Mouse (Mus musculus) neural tube, embryonic 11.5 days (tissue): ENCODE results near the gene Timm10. TPM values are rescaled to one million over a fixed set of nuclear protein-coding genes. Genes with fewer than 3 reads are reported as not detected.

Source experiments
- ATAC-seq: fragments of 200-750 bp; cut with Nextera tagmentation; 2 replicates; pipeline ENCODE4 v1.8.0; 2017; ENCODE audit warnings: moderate number of reproducible peaks, mild to moderate bottlenecking, moderate TSS enrichment, moderate library complexity; ENCODE audit not compliant: insufficient read depth, low FRiP score, low TSS enrichment
- DNase-seq: peaks from one replicate; pipeline ENCODE4 v3.0.0-alpha.2; 2015; ENCODE audit warnings: low spot score
- H3K27ac ChIP-seq: fragments of 300-500 bp; sonication (generic); 2 replicates; pipeline ENCODE4 v1.5.1; 2014; ENCODE audit warnings: low read depth, mild to moderate bottlenecking, low read length
- H3K27me3 ChIP-seq: fragments of 300-500 bp; sonication (generic); 2 replicates; pipeline ENCODE4 v1.6.1; 2014; ENCODE audit warnings: mild to moderate bottlenecking, low read length, mixed read lengths; ENCODE audit not compliant: control insufficient read depth, insufficient read depth
- H3K36me3 ChIP-seq: fragments of 300-500 bp; sonication (generic); 2 replicates; pipeline ENCODE4 v1.6.1; 2014; ENCODE audit warnings: mild to moderate bottlenecking, low read length, moderate library complexity, mixed read lengths; ENCODE audit not compliant: control insufficient read depth, insufficient read depth
- H3K4me1 ChIP-seq: fragments of 300-500 bp; sonication (generic); 2 replicates; pipeline ENCODE4 v1.6.1; 2014; ENCODE audit warnings: low read length, mixed read lengths; ENCODE audit not compliant: control insufficient read depth, insufficient read depth
- H3K4me2 ChIP-seq: fragments of 300-500 bp; sonication (generic); 2 replicates; pipeline ENCODE4 v1.6.1; 2014; ENCODE audit warnings: low read depth, mild to moderate bottlenecking, moderate library complexity
- H3K4me3 ChIP-seq: fragments of 300-500 bp; sonication (generic); 2 replicates; pipeline ENCODE4 v1.5.1; 2014; ENCODE audit warnings: low read depth, low read length
- H3K9ac ChIP-seq: fragments of 300-500 bp; sonication (generic); 2 replicates; pipeline ENCODE4 v1.6.1; 2014; ENCODE audit warnings: mild to moderate bottlenecking, low read length
- H3K9me3 ChIP-seq: fragments of 300-500 bp; sonication (generic); 2 replicates; pipeline ENCODE4 v1.6.1; 2016; ENCODE audit warnings: low read length; ENCODE audit not compliant: control insufficient read depth
- WGBS: fragments of 180-500 bp; shearing (Covaris S2); extraction: QIAGEN DNeasy Blood & Tissue Kit; methylation state at CpG from one replicate; pipeline ENCODE4 v1.1.7; 2014; 5-methylcytosine and 5-hydroxymethylcytosine counted together
- polyA plus RNA-seq: library from polyadenylated mRNA; unstranded; fragments of >200 nt; fragmentation: Nextera tagmentation; extraction: Ambion mirVana; gene quantifications from 2 replicates; pipeline ENCODE4 v1.2.1, GENCODE M21; 2014

Gene Timm10
- polyA plus RNA-seq, 1 experiment from 2014 or later, result 53.3 TPM

DNA sequence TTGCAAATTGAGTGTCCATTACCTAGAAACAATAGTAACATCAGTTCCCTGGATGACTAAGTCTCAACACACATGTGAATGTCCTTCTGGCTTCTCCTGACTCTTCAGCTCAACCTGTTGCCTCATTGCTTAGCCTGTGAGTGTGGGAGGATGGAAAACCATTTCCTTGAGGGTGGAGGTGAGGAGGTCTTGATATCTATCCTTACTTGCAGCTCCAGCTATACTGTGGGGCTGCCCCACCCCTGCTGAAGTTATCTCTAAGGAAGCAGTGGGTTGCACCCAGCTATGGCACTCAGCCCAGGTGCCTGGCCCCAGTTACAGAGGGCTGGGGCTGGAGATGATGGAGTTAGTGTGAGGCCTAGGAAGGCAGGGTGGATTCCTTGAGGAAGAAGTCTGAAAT is 15.1 kb downstream of the Timm10 start:
- Histone ChIP-seq H3K4me1 (peaks cover 3% of the 10 kb centered on the region; the same call in 1 of the 2 replicates), H3K9me3 (no peaks in the 10 kb centered on the region), H3K36me3 (no peaks in the 10 kb centered on the region), H3K4me3 (no peak overlapping the region), H3K9ac (no peak overlapping the region), H3K27me3 (peaks cover 10% of the 10 kb centered on the region), H3K4me2 (peak overlapping the region; percentile 95), H3K27ac (no peak overlapping the region)
- DNase-seq, result no peak
- ATAC-seq, result no peak

DNA sequence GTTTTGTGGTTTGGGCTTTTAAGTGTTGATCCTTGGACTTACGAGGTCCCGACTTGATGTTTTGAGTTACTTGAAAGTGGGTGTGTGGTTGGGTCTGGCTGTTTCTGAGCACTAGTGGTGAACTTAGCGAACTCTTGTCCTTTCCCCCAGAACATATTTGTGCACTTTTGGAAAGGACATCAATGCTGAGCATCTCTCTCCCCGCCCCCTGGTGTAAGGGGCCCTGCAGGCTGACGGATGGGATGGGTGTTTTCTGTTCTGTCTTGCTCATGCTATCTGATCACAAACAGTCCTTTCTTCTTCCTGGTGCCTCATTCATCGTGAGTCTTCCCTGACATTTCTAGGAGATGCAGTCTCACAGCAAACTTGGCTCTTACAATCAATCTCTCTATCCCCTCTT is 16.9 kb downstream of the Timm10 start:
- 92% methylated on average over 6 of the region's 6 CpGs for WGBS
- no peak for ATAC-seq
- H3K27me3 ChIP-seq, result peaks cover 6% of the 10 kb centered on the region

DNA sequence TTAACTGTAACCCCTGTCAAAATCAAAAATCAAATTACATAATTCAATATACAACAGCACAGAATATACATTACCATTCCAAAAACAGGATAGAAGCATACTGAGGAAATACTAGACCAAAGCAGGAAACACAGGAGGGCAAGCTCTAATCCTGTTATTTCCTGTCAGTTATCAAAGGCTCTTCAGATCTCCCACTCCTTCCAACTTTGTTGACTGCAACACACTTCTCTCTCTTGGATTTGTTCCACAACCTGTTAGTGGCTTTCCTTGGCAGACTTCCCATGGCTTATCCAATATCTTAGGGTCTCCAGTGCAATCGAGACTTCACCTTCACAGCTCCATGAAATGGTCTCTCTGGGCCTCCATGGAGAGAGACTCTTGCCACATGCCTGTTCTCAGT is 18.4 kb downstream of the Timm10 start:
- ATAC-seq (no peak), DNase-seq (no peak)
- H3K9ac ChIP-seq, result no peak overlapping the region
- no peak overlapping the region for H3K4me3 ChIP-seq
- no peaks in the 10 kb centered on the region for H3K36me3 ChIP-seq
- no peak overlapping the region for H3K27ac ChIP-seq
- no peaks in the 10 kb centered on the region for H3K9me3 ChIP-seq
- no peak overlapping the region for H3K4me2 ChIP-seq
- H3K4me1 ChIP-seq, result no peaks in the 10 kb centered on the region; the same call in 1 of the 2 replicates
- 82% methylated on average over 1 of the region's 1 CpGs for WGBS
- no peaks in the 10 kb centered on the region for H3K27me3 ChIP-seq

More for the DNA sequence above, 16.9 kb downstream of the Timm10 start:
- H3K9me3 ChIP-seq, result no peaks in the 10 kb centered on the region
- H3K36me3 ChIP-seq, result no peaks in the 10 kb centered on the region
- no peak overlapping the region for H3K27ac ChIP-seq
- no peak overlapping the region for H3K9ac ChIP-seq
- H3K4me1 ChIP-seq, result peaks cover 3% of the 10 kb centered on the region; the same call in 1 of the 2 replicates
- H3K4me2 ChIP-seq, result no peak overlapping the region
- no peak for DNase-seq
- H3K4me3 ChIP-seq, result no peak overlapping the region

DNA sequence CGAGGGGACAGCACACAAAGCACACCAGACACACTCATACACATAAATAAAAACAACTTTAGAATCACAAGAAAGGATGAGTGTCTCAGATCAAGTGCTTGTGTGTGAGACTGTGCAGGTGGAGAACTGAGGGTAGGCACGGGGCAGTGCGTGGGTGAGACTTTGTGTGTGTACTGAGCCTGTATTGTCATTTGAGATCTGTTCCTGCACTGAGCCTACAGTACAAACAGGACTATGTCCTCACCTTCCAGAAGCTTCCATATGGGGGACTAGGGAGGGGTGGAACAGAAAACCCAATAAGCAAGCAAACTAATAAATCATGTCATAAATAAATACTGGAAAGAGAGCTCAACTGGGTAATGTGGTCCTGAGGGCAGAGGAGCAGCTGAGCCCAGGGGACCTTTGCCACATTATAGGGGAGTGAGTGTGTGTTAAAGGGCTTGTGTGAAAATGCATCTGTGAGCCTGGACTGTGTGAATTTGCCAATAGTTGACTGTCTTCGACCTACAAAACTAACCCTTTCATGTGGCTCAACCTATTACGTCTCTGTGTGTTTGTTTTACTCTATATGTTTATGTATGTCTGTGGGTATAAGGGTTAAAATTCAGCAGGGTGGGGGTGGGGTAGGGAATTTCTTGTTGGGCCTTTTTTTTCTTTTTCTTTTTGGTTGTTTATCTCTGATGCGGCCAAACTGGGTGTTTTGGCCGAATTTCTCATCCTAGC is 23.8 kb downstream of the Timm10 start:
- Histone ChIP-seq H3K27ac (no peak overlapping the region), H3K36me3 (no peaks in the 10 kb centered on the region; the same call in none of the 2 replicates), H3K9ac (no peak overlapping the region), H3K27me3 (no peaks in the 10 kb centered on the region), H3K9me3 (no peaks in the 10 kb centered on the region), H3K4me3 (no peak overlapping the region), H3K4me1 (peaks cover 11% of the 10 kb centered on the region; the same call in 1 of the 2 replicates), H3K4me2 (peak overlapping the region; percentile 12; the same call in 1 of the 2 replicates)
- DNase-seq (no peak), ATAC-seq (peak; percentile 70)
- WGBS, result 55% methylated on average over 7 of the region's 7 CpGs

DNA sequence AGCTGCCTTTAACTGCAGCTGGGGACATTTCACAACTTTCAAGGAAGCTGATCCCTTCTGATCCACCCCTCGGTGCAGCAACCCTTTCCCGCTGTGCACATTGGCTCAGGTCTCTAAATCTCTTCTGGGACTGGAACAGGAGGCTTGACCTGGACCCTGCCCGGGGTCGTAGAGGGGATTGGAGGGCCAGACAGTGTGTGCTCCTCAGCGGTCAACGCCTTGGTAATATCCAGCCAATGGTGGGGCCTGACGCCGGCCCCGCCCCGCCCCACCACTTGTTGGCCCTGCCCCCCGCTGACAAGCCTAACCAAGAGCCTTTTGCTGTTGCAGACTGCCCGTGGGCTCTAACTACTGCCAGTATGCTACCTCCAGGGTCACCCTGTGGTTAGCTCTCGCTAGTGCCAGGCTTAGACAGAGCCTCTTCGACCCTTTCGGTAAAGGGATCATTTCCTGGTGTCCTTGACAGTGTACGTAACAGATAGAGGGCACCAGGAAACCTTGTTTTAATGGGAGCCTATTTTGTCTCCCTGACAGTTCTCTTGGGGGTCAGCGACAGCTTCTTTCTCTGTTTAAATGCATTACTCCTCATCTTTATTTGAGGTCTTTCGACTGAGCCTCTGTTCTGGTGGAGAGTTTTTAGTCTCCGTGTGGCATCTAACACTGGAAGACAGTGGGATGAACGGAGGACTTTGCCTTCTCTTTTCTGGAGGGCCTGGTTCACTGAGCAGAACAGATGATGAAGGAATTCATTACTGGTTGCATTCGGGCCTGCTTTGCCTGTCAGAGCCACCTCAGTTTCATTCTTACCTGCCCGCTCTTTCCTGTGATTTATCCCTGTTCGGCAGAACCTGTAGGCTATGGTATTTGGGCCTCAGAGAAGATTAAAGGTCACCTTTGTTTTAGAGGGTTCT is 24.6 kb downstream of the Timm10 start:
- Histone ChIP-seq H3K4me1 (peaks cover 11% of the 10 kb centered on the region; the same call in 1 of the 2 replicates), H3K4me3 (no peak overlapping the region), H3K9me3 (no peaks in the 10 kb centered on the region), H3K27me3 (no peaks in the 10 kb centered on the region), H3K9ac (no peak overlapping the region), H3K36me3 (no peaks in the 10 kb centered on the region; the same call in none of the 2 replicates), H3K27ac (no peak overlapping the region), H3K4me2 (peak overlapping the region; percentile 12; the same call in 1 of the 2 replicates)
- ATAC-seq, result peak; percentile 71
- 33% methylated on average over 23 of the region's 23 CpGs for WGBS
- peak; percentile 52 for DNase-seq

DNA sequence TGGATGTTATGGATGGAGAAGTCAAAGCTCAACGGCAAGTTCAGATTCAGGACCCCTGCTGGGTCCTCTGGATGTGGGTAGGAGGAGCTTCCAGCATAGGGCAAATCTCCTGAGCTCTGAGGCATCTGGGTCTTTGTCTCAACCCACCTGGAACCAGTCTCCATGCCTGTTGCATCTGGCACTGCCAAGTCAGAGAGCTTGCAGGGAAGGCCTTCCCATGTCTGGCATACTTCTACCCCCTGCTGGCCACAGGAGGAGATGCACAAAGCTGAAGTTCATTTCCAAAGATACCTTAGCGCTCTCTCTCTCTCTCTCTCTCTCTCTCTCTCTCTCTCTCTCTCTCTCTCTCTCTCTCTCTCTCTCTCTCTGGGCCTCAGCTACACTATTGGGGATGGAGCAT is 28.9 kb downstream of the Timm10 start:
- DNase-seq (peak; percentile 41), ATAC-seq (no peak)

DNA sequence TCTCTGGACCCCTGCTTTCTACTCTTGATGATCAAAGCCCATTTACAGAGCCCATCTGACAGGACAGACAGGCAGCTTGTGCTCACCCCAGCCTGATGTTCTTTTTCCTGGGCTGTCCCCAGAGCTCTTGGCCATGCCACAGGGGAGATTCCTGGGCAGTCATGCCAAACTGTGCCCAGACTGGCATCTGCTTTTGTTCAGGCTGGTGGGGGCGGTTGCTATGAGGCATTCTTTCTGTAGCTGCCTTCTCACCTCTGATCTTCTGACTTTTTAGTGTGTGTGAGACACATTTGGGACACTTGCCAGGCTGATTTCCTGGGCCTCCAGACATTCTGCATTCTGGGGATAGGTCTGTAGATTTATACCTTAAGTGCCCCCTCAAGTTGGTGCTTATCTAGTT is 31.8 kb downstream of the Timm10 start:
- ATAC-seq (no peak), DNase-seq (no peak)
- Histone ChIP-seq H3K4me2 (no peak overlapping the region), H3K4me1 (no peaks in the 10 kb centered on the region), H3K4me3 (no peak overlapping the region), H3K9me3 (no peaks in the 10 kb centered on the region), H3K9ac (no peak overlapping the region), H3K27me3 (no peaks in the 10 kb centered on the region), H3K27ac (no peak overlapping the region), H3K36me3 (no peaks in the 10 kb centered on the region; the same call in none of the 2 replicates)
- WGBS, result 86% methylated on average over 1 of the region's 1 CpGs

More for the DNA sequence above, 28.9 kb downstream of the Timm10 start:
- Histone ChIP-seq H3K27me3 (no peaks in the 10 kb centered on the region), H3K9ac (no peak overlapping the region), H3K4me2 (no peak overlapping the region), H3K4me3 (no peak overlapping the region), H3K4me1 (peaks cover 9% of the 10 kb centered on the region; the same call in 1 of the 2 replicates), H3K9me3 (no peaks in the 10 kb centered on the region), H3K27ac (no peak overlapping the region), H3K36me3 (no peaks in the 10 kb centered on the region; the same call in none of the 2 replicates)
- 56% methylated on average over 2 of the region's 2 CpGs for WGBS

DNA sequence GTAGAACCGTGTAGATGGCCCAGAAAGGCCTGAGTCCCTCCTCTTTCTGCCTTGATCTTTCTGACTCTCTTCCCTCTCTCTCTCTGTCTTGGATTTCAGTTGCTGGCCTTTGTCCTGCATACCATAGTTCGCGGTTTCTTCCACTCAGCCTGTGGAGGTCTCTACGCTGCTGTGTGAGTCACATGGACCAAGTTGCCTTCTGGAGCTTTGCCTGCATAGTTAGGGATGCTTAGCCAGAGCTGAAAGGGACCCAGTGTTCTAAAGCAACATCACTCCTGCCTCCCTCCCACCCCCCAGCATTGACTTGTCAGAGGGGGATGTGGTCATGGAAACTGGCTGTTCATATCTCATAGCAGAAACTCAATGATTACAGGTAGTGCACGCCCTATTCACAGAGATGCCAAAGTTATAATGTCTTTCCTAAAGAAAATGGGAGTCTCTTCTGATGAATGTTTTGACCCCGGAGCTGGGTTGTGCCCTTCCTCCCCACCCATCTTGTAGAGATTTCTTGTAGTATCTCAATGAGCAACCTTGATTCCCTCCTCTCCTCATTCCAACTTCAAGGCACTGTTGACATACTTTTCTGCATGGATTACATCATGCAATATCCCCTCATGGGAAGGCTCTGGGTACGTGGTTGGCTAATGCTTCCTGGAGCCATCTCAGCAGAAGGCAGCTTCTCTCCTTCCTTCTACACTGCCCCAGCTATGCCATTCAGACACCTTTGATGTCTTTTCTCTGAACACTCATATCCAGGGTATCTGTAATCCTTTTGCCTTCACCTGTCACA is 33.4 kb downstream of the Timm10 start:
- Histone ChIP-seq H3K4me2 (no peak overlapping the region), H3K4me1 (no peaks in the 10 kb centered on the region), H3K27me3 (no peaks in the 10 kb centered on the region), H3K27ac (no peak overlapping the region), H3K4me3 (no peak overlapping the region), H3K9me3 (no peaks in the 10 kb centered on the region), H3K36me3 (no peaks in the 10 kb centered on the region), H3K9ac (no peak overlapping the region)
- DNase-seq (no peak), ATAC-seq (no peak)
- WGBS, result 93% methylated on average over 7 of the region's 7 CpGs
